Mouse (Mus musculus) limb, embryonic 11.5 days (tissue): ENCODE measurements at regions not wholly inside any gene's neighbourhood (a gene's known extent, or its start where the extent isn't known, plus 50 kb on each side); places are given as distances from the start of the nearest gene placed in this dataset.

ENCODE experiments used
- ATAC-seq: fragments of 200-750 bp; cut with Nextera tagmentation; 2 replicates; pipeline ENCODE4 v1.8.0; 2017; ENCODE audit warnings: low read depth; ENCODE audit not compliant: insufficient number of reproducible peaks, low FRiP score, low TSS enrichment
- DNase-seq: peaks from one replicate; pipeline ENCODE4 v3.0.0-alpha.2; 2015; ENCODE audit warnings: low spot score
- H3K27ac ChIP-seq: fragments of 300-500 bp; sonication (generic); replicated peaks from 2 replicates; pipeline ENCODE4 v1.5.1; 2014; ENCODE audit warnings: low read depth, mild to moderate bottlenecking, low read length
- H3K27me3 ChIP-seq: fragments of 300-500 bp; sonication (generic); 2 replicates; pipeline ENCODE4 v1.6.1; 2014; ENCODE audit warnings: mild to moderate bottlenecking, low read length, mixed read lengths; ENCODE audit not compliant: control insufficient read depth, insufficient read depth
- H3K36me3 ChIP-seq: fragments of 300-500 bp; sonication (generic); 2 replicates; pipeline ENCODE4 v1.6.1; 2014; ENCODE audit warnings: mild to moderate bottlenecking, low read length, moderate library complexity, mixed read lengths; ENCODE audit not compliant: control insufficient read depth, insufficient read depth
- H3K4me1 ChIP-seq: fragments of 300-500 bp; sonication (generic); 2 replicates; pipeline ENCODE4 v1.6.1; 2014; ENCODE audit warnings: low read length, mixed read lengths; ENCODE audit not compliant: control insufficient read depth, insufficient read depth
- H3K4me2 ChIP-seq: fragments of 300-500 bp; sonication (generic); 2 replicates; pipeline ENCODE4 v1.6.1; 2014; ENCODE audit warnings: low read depth, mild to moderate bottlenecking, moderate library complexity; ENCODE audit not compliant: severe bottlenecking
- H3K4me3 ChIP-seq: fragments of 300-500 bp; sonication (generic); 2 replicates; pipeline ENCODE4 v1.5.1; 2014; ENCODE audit warnings: low read depth, low read length
- H3K9ac ChIP-seq: fragments of 300-500 bp; sonication (generic); 2 replicates; pipeline ENCODE4 v1.6.1; 2014; ENCODE audit warnings: mild to moderate bottlenecking, low read length
- H3K9me3 ChIP-seq: fragments of 300-500 bp; sonication (generic); 2 replicates; pipeline ENCODE4 v1.6.1; 2016; ENCODE audit warnings: low read length; ENCODE audit not compliant: control insufficient read depth
- WGBS: fragments of 180-500 bp; shearing (Covaris S2); extraction: QIAGEN DNeasy Blood & Tissue Kit; methylation state at CpG from one replicate; pipeline ENCODE4 v1.1.7; 2014; 5-methylcytosine and 5-hydroxymethylcytosine counted together

DNA sequence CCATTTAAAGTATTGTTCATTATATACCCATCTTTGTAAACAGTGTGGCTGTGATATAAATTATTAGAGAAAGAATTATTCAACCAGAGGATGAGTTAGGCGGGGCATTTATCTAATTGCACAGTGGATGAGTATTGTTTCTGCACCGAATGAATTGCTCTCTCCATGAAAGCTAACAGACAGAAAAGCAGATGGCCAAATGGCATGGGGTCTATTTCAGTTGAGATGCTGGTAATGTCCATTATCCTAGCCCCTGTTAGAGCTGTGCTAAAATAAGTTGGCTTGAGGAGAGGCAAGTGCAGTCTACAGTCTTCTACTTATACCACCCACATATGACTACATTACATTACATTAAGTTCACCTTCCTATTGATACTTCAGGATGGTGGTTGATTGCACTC, 475.8 kb downstream of the Igsf11 start:
- ATAC-seq (no peak), DNase-seq (no peak)
- H3K27me3 ChIP-seq, result no peaks in the 10 kb centered on the region
- no peaks in the 10 kb centered on the region for H3K36me3 ChIP-seq
- H3K4me1 ChIP-seq, result no peaks in the 10 kb centered on the region
- no peak overlapping the region for H3K4me3 ChIP-seq
- WGBS, result 87% methylated on average over 2 of the region's 2 CpGs
- no peak overlapping the region for H3K4me2 ChIP-seq
- no peak overlapping the region for H3K9ac ChIP-seq
- no peak overlapping the region for H3K27ac ChIP-seq
- H3K9me3 ChIP-seq, result no peaks in the 10 kb centered on the region

GRCm38 (mm10) chr16:39374616-39375015, 482.1 kb downstream of the Igsf11 start:
- Histone ChIP-seq H3K9me3 (no peaks in the 10 kb centered on the region), H3K4me3 (no peak overlapping the region), H3K4me1 (no peaks in the 10 kb centered on the region), H3K9ac (no peak overlapping the region), H3K36me3 (no peaks in the 10 kb centered on the region), H3K27me3 (no peaks in the 10 kb centered on the region), H3K27ac (no peak overlapping the region), H3K4me2 (no peak overlapping the region)
- 82% methylated on average over 3 of the region's 3 CpGs for WGBS
- DNase-seq (no peak), ATAC-seq (no peak)

DNA sequence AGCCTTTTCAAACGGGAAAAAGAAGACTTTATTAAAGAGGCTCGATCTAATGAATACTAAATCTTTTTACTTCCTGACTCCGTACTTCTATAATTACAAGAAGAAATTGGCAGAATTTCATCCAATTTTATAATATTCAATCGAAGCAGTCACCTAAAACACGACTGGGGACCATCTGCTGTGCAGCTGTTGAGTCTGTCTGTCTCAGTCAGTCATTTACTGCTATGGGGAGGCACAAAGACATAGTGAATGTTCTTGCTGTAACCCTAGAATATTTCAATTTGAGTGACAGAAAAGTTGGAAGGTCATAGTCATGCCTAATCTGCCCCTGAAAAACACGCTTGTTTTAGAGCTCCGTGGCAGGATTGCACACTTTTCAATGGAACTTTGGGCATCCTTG, 487.5 kb downstream of the Igsf11 start:
- no peak overlapping the region for H3K4me2 ChIP-seq
- no peak overlapping the region for H3K27ac ChIP-seq
- no peak for DNase-seq
- no peaks in the 10 kb centered on the region for H3K4me1 ChIP-seq
- no peak overlapping the region for H3K4me3 ChIP-seq
- WGBS, result 76% methylated on average over 7 of the region's 7 CpGs
- no peak overlapping the region for H3K9ac ChIP-seq
- no peaks in the 10 kb centered on the region for H3K36me3 ChIP-seq
- ATAC-seq, result no peak
- no peaks in the 10 kb centered on the region for H3K27me3 ChIP-seq
- H3K9me3 ChIP-seq, result no peaks in the 10 kb centered on the region

DNA sequence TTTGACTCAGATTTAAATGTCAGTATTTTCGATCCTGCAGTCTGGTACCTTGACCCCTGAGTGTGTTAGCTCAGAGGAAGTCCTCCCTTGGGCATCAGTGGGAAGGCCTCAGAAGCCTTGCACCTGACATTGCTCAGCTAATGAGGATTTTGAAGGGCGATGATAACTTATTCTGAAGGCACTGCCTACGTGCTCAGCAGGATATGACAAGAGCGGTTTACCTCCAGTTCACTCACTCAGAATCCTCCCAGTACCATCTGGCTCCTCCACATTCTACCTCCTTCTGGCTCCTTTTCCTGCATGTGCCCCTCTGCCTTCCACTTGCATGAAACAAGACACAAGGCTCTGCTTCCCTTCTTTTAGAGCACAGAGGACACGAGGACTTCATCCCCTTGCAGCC, 497.5 kb downstream of the Igsf11 start:
- Histone ChIP-seq H3K27ac (no peak overlapping the region), H3K9ac (no peak overlapping the region), H3K4me1 (no peaks in the 10 kb centered on the region), H3K9me3 (no peaks in the 10 kb centered on the region), H3K4me3 (no peak overlapping the region), H3K27me3 (no peaks in the 10 kb centered on the region), H3K4me2 (no peak overlapping the region), H3K36me3 (no peaks in the 10 kb centered on the region)
- WGBS, result 81% methylated on average over 5 of the region's 5 CpGs
- ATAC-seq (no peak), DNase-seq (no peak)

GRCm38 (mm10) chr16:39390626-39391025, 498.2 kb downstream of the Igsf11 start:
- no peaks in the 10 kb centered on the region for H3K9me3 ChIP-seq
- no peak overlapping the region for H3K27ac ChIP-seq
- no peak overlapping the region for H3K4me2 ChIP-seq
- H3K4me1 ChIP-seq, result no peaks in the 10 kb centered on the region
- no peak overlapping the region for H3K9ac ChIP-seq
- no peaks in the 10 kb centered on the region for H3K36me3 ChIP-seq
- ATAC-seq (no peak), DNase-seq (no peak)
- H3K27me3 ChIP-seq, result no peaks in the 10 kb centered on the region
- WGBS, result 78% methylated on average over 3 of the region's 3 CpGs
- H3K4me3 ChIP-seq, result no peak overlapping the region

GRCm38 (mm10) chr16:39402101-39402749, 509.8 kb downstream of the Igsf11 start:
- H3K27ac ChIP-seq, result no peak overlapping the region
- 79% methylated on average over 4 of the region's 4 CpGs for WGBS

DNA sequence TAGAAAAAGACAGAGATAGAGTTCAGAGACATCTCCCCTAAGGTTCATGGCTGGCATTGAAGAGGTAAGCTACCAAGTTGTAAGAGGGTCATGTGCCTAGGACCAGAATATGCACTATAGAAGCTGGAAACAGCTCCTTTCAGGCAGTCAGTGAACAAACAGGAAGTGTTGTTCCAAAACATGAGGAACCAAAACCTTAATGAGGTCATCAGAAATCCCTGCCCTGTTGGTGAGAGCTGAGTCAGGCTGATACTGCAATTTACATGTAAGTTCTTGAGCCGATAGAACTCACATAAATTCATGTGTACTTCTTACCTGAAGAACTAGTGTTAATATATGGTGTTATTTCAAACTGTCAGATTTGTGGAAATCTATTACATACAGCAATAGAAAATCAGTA, 539.1 kb downstream of the Igsf11 start:
- WGBS, result 95% methylated on average over 1 of the region's 1 CpGs
- no peak for ATAC-seq

More at GRCm38 (mm10) chr16:39402101-39402749, 509.8 kb downstream of the Igsf11 start:
- H3K4me3 ChIP-seq, result no peak overlapping the region
- H3K4me1 ChIP-seq, result no peaks in the 10 kb centered on the region
- no peaks in the 10 kb centered on the region for H3K36me3 ChIP-seq
- H3K9me3 ChIP-seq, result no peaks in the 10 kb centered on the region
- DNase-seq (no peak), ATAC-seq (no peak)
- no peaks in the 10 kb centered on the region for H3K27me3 ChIP-seq
- no peak overlapping the region for H3K4me2 ChIP-seq
- H3K9ac ChIP-seq, result no peak overlapping the region

GRCm38 (mm10) chr16:39445740-39446139, 538.4 kb upstream of the Lsamp start:
- H3K36me3 ChIP-seq, result no peaks in the 10 kb centered on the region
- no peak for DNase-seq
- no peaks in the 10 kb centered on the region for H3K27me3 ChIP-seq
- H3K4me1 ChIP-seq, result no peaks in the 10 kb centered on the region
- WGBS, result 83% methylated on average over 2 of the region's 2 CpGs
- no peaks in the 10 kb centered on the region for H3K9me3 ChIP-seq
- no peak overlapping the region for H3K4me2 ChIP-seq
- no peak overlapping the region for H3K27ac ChIP-seq
- no peak overlapping the region for H3K9ac ChIP-seq
- H3K4me3 ChIP-seq, result no peak overlapping the region
- ATAC-seq, result no peak

More for the DNA sequence above, 539.1 kb downstream of the Igsf11 start:
- no peak for DNase-seq
- no peaks in the 10 kb centered on the region for H3K9me3 ChIP-seq
- H3K27ac ChIP-seq, result no peak overlapping the region
- no peak overlapping the region for H3K4me3 ChIP-seq
- no peaks in the 10 kb centered on the region for H3K36me3 ChIP-seq
- no peaks in the 10 kb centered on the region for H3K27me3 ChIP-seq
- H3K9ac ChIP-seq, result no peak overlapping the region
- H3K4me1 ChIP-seq, result no peaks in the 10 kb centered on the region
- no peak overlapping the region for H3K4me2 ChIP-seq
